Mouse (Mus musculus) forebrain, embryonic 11.5 days (tissue): Measurements from ENCODE around the gene Hvcn1. TPM values are rescaled to one million over a fixed set of nuclear protein-coding genes. Genes with fewer than 3 reads are reported as not detected.
"Not testable (repeated sequence)": the region's sequence is repeated elsewhere in the genome, so short reads cannot be mapped to it uniquely, and the experiment has no call there.

Experiments used
- ATAC-seq: fragments of 200-750 bp; cut with Nextera tagmentation; replicated peaks from 2 replicates; pipeline ENCODE4 v1.8.0; 2017; ENCODE audit warnings: moderate TSS enrichment; ENCODE audit not compliant: low FRiP score
- DNase-seq: peaks from one replicate; pipeline ENCODE4 v3.0.0-alpha.2; 2017; ENCODE audit warnings: low spot score
- H3K27ac ChIP-seq: fragments of 300-500 bp; sonication (generic); 2 replicates; pipeline ENCODE4 v1.5.1; 2014; ENCODE audit warnings: low read depth, low read length
- H3K27me3 ChIP-seq: fragments of 300-500 bp; sonication (generic); 2 replicates; pipeline ENCODE4 v1.6.1; 2014; ENCODE audit warnings: mild to moderate bottlenecking, low read length, mixed read lengths; ENCODE audit not compliant: control insufficient read depth, insufficient read depth
- H3K36me3 ChIP-seq: fragments of 300-500 bp; sonication (generic); 2 replicates; pipeline ENCODE4 v1.6.1; 2014; ENCODE audit warnings: mild to moderate bottlenecking, low read length, moderate library complexity, mixed read lengths; ENCODE audit not compliant: control insufficient read depth, insufficient read depth
- H3K4me1 ChIP-seq: fragments of 300-500 bp; sonication (generic); replicated peaks from 2 replicates; pipeline ENCODE4 v1.6.1; 2014; ENCODE audit warnings: low read length, mixed read lengths; ENCODE audit not compliant: control insufficient read depth, insufficient read depth
- H3K4me2 ChIP-seq: fragments of 300-500 bp; sonication (generic); 2 replicates; pipeline ENCODE4 v1.6.1; 2014; ENCODE audit warnings: low read depth, mild to moderate bottlenecking, low read length, moderate library complexity, mixed read lengths; ENCODE audit not compliant: severe bottlenecking
- H3K4me3 ChIP-seq: fragments of 300-500 bp; sonication (generic); 2 replicates; pipeline ENCODE4 v1.5.1; 2014; ENCODE audit warnings: low read depth, low read length
- H3K9ac ChIP-seq: fragments of 300-500 bp; sonication (generic); 2 replicates; pipeline ENCODE4 v1.6.1; 2014; ENCODE audit warnings: low read length
- H3K9me3 ChIP-seq: fragments of 300-500 bp; sonication (generic); 2 replicates; pipeline ENCODE4 v1.6.1; 2016; ENCODE audit warnings: low read length, mixed read lengths; ENCODE audit not compliant: control insufficient read depth
- WGBS: fragments of 180-500 bp; shearing (Covaris S2); extraction: QIAGEN DNeasy Blood & Tissue Kit; methylation state at CpG from one replicate; pipeline ENCODE4 v1.1.7; 2014; 5-methylcytosine and 5-hydroxymethylcytosine counted together
- polyA plus RNA-seq: library from polyadenylated mRNA; unstranded; fragments of >200 nt; fragmentation: Nextera tagmentation; extraction: Ambion mirVana; gene quantifications from 2 replicates; pipeline ENCODE4 v1.2.1, GENCODE M21; 2014

Hvcn1 gene
- polyA plus RNA-seq, 1 experiment from 2014 or later: 11.1 TPM

- Histone ChIP-seq H3K4me1 (peaks cover 7% of the 10 kb centered on the region; the same call in 1 of the 2 replicates), H3K36me3 (no peaks in the 10 kb centered on the region), H3K9ac (no peak overlapping the region), H3K27ac (no peak overlapping the region), H3K4me2 (no peak overlapping the region), H3K27me3 (no peaks in the 10 kb centered on the region), H3K4me3 (no peak overlapping the region), H3K9me3 (no peaks in the 10 kb centered on the region)
- WGBS: 94% methylated on average over 8 of the region's 8 CpGs
- ATAC-seq: no peak
- no peak for DNase-seq
Observed at GRCm38 (mm10) chr5:122210890-122211289, 4.3 kb downstream of the Hvcn1 start.

DNA sequence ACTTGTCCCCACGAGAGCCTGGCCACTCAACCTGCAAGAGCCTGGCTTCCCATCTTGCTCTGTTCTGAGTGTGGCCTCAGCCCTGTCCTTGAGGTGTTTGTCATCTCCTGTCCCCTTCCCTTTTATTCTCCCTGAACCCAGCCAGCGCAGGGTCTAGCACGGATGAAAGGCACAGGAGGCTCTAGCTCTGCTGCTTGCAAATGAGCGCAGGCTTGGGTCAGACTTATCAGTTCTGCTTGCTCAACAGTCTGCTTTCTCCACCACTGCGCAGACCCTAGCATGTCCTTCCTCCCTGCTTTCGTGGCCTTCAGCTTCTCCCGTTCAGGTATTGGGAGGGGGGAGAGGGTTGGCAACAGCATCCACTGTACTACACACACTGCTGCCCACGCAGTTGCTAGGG is 5.5 kb downstream of the Hvcn1 start:
- ATAC-seq: no peak
- Histone ChIP-seq H3K4me1 (peaks cover 7% of the 10 kb centered on the region; the same call in 1 of the 2 replicates), H3K27ac (no peak overlapping the region), H3K9ac (no peak overlapping the region), H3K27me3 (no peaks in the 10 kb centered on the region), H3K9me3 (no peaks in the 10 kb centered on the region), H3K4me2 (no peak overlapping the region), H3K36me3 (no peaks in the 10 kb centered on the region), H3K4me3 (no peak overlapping the region)
- 86% methylated on average over 8 of the region's 8 CpGs for WGBS
- DNase-seq: no peak

DNA sequence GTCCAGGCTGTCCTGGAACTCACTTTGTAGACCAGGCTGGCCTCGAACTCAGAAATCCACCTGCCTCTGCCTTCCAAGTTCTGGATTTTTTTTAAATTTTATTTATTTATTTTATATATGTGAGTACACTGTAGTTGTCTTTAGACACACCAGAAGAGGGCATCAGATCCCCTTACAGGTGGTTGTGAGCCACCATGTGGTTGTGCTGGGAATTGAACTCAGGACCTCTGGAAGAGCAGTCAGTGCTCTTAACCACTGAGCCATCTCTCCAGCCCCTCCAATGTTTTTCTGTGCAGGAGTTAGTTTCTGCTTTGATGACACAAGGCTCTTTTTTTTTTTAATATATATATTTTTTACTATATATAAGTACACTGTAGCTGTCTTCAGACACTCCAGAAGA is 6.2 kb downstream of the Hvcn1 start:
- H3K9me3 ChIP-seq, ATAC-seq, H3K27me3 ChIP-seq, H3K4me3 ChIP-seq, DNase-seq, H3K4me1 ChIP-seq, H3K4me2 ChIP-seq, H3K9ac ChIP-seq, H3K36me3 ChIP-seq, H3K27ac ChIP-seq: not testable (repeated sequence)
- WGBS: 95% methylated on average over 1 of the region's 1 CpGs

DNA sequence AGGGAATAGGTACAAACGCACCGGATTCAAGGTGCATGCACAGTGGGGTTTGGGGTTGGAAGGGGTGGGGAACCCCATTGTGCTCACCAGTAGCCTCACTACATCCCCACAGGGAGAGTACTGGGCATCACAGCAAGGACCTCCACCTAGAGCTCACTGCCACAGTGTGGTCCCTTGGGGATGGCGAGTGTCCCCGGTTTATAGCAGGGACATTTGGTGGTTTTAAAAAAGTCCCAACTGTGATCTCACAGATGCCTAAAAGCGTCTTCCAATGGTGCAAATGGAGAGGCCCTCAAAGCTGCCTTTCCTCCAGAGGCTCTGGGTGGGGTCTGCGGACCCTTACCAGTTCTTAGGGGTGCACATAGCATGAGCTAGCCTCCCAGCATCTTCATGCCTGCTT is 7.3 kb downstream of the Hvcn1 start:
- Histone ChIP-seq H3K4me2 (no peak overlapping the region), H3K27ac (no peak overlapping the region), H3K4me1 (peaks cover 7% of the 10 kb centered on the region; the same call in 1 of the 2 replicates), H3K4me3 (no peak overlapping the region), H3K9me3 (no peaks in the 10 kb centered on the region), H3K27me3 (no peaks in the 10 kb centered on the region), H3K36me3 (no peaks in the 10 kb centered on the region), H3K9ac (no peak overlapping the region)
- DNase-seq (no peak), ATAC-seq (no peak)
- WGBS: 94% methylated on average over 6 of the region's 6 CpGs

DNA sequence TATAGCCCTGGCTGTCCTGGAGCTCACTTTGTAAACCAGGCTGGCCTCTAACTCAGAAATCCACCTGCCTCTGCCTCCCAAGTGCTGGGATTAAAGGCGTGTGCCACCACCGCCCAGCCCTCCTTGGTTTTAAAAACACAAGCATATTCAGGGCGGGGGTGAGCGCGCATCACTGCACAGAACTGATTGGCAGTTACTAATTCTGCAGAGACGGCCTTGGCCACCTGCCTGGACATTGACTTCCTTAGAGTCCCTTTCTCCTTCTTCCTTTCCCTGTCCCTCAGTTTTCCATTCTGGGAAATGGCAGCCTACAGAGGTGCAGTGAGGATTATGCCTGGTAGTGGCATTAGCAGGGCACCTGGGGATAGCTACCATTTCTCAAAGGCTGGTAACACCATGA is 11.0 kb downstream of the Hvcn1 start:
- H3K36me3 ChIP-seq: no peaks in the 10 kb centered on the region; the same call in 1 of the 2 replicates
- no peaks in the 10 kb centered on the region for H3K27me3 ChIP-seq
- no peak overlapping the region for H3K4me3 ChIP-seq
- ATAC-seq (no peak), DNase-seq (no peak)
- 85% methylated on average over 6 of the region's 6 CpGs for WGBS
- no peak overlapping the region for H3K4me2 ChIP-seq
- no peak overlapping the region for H3K9ac ChIP-seq
- no peaks in the 10 kb centered on the region; the same call in 1 of the 2 replicates for H3K4me1 ChIP-seq
- H3K9me3 ChIP-seq: no peaks in the 10 kb centered on the region
- no peak overlapping the region for H3K27ac ChIP-seq

- H3K9me3 ChIP-seq: no peaks in the 10 kb centered on the region
- 86% methylated on average over 12 of the region's 12 CpGs for WGBS
- H3K27me3 ChIP-seq: no peaks in the 10 kb centered on the region
- H3K4me1 ChIP-seq: no peaks in the 10 kb centered on the region; the same call in 1 of the 2 replicates
- no peak overlapping the region for H3K4me3 ChIP-seq
- no peak overlapping the region for H3K27ac ChIP-seq
- DNase-seq (no peak), ATAC-seq (no peak)
- no peaks in the 10 kb centered on the region; the same call in 1 of the 2 replicates for H3K36me3 ChIP-seq
- no peak overlapping the region for H3K9ac ChIP-seq
- no peak overlapping the region for H3K4me2 ChIP-seq
Observed at GRCm38 (mm10) chr5:122218109-122218905, 11.7 kb downstream of the Hvcn1 start.

- H3K27ac ChIP-seq: no peak overlapping the region
- H3K9ac ChIP-seq: no peak overlapping the region
- WGBS: 92% methylated on average over 7 of the region's 7 CpGs
- ATAC-seq (no peak), DNase-seq (no peak)
- no peaks in the 10 kb centered on the region; the same call in 1 of the 2 replicates for H3K4me1 ChIP-seq
- H3K27me3 ChIP-seq: no peaks in the 10 kb centered on the region
- H3K9me3 ChIP-seq: no peaks in the 10 kb centered on the region
- H3K36me3 ChIP-seq: no peaks in the 10 kb centered on the region; the same call in 1 of the 2 replicates
- no peak overlapping the region for H3K4me2 ChIP-seq
- no peak overlapping the region for H3K4me3 ChIP-seq
Observed at GRCm38 (mm10) chr5:122218928-122219327, 12.3 kb downstream of the Hvcn1 start.

DNA sequence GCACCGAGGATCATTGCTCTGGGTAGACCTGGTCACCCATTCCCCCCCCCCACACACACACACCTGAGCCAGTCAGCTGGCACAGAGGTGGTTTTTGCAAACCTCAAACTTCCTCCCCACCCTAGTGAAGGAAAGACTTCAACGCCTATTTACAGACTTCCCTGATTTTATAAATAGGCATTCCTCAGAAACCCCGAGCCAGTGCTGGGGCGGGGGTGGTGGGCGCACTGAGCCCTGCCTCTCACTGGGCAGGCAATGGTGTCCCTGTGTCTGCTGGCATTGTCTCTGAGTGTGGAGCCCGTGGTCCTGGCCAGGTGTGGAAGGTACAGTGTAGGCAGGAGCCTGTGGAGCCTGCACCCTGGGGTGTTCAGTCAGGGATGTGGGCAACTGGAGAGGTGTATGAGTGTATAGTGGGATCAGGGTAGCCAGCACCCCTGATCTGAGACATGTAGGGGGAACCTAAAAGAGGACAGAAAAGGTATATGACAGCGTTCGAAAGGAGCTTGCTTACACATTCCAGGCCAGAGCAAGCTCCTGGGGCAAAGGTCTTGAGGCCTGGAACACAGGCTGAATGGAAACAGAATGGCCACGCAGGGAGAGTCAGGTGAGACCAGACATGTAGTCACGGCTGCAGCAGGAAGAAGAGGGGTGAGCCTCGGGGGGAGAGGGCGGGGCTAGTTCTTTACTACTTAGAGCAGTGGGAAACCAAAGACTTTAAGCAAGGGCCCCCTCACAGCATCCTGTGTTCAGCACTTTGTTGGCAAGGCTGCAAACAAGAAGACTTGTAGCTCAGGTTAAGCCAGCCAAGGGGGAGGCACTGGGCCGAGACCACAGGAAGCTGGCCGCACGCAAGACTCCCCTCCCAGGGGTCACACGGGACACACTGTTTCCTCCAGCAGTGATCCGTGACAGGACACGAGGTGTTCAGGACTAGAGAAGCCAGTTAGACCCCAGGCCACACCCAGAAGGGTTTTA is 13.3 kb downstream of the Hvcn1 start:
- H3K4me1 ChIP-seq: no peaks in the 10 kb centered on the region; the same call in 1 of the 2 replicates
- H3K36me3 ChIP-seq: no peaks in the 10 kb centered on the region; the same call in 1 of the 2 replicates
- no peak overlapping the region for H3K9ac ChIP-seq
- H3K4me3 ChIP-seq: no peak overlapping the region
- WGBS: 81% methylated on average over 18 of the region's 18 CpGs
- H3K27me3 ChIP-seq: no peaks in the 10 kb centered on the region
- no peak overlapping the region for H3K4me2 ChIP-seq
- ATAC-seq (no peak), DNase-seq (no peak)
- H3K27ac ChIP-seq: no peak overlapping the region
- H3K9me3 ChIP-seq: no peaks in the 10 kb centered on the region
